Mouse (Mus musculus): ENCODE data around the gene Fgfr2. TPM values are rescaled to one million over a fixed set of nuclear protein-coding genes. Genes with fewer than 3 reads are reported as not detected.

The Fgfr2 gene
- total RNA-seq, 1 experiment = 37.5 TPM

GRCm38 (mm10) chr7:132637292-132637691 lies 485.9 kb downstream of the Fgfr2 start:
- H3K4me1 ChIP-seq (ENCODE audit: control insufficient read depth in 2 of 2, insufficient read depth in 2 of 2, low read length in 2 of 2, poor library complexity in 1 of 2) = no peaks in the 10 kb centered on the region
- TF ChIP-seq ZNF384 (IDR thresholded peaks at IDR 0.05; ENCODE audit: low read depth, low read length) (no peak), CHD2 (IDR thresholded peaks at IDR 0.05; ENCODE audit: low read depth, low read length) (no peak), MAFK (IDR thresholded peaks at IDR 0.05; ENCODE audit: insufficient read depth, low read depth, low read length) (no peak), ZC3H11A (IDR thresholded peaks at IDR 0.05; ENCODE audit: borderline replicate concordance, low read depth, low read length) (no peak), HCFC1 (IDR thresholded peaks at IDR 0.05; ENCODE audit: borderline replicate concordance, insufficient read depth, low read length) (no peak)
- DNase-seq (ENCODE audit: low read depth, low spot score) = no peak
- H3K4me3 ChIP-seq (ENCODE audit: insufficient read depth in 1 of 2, low read depth in 1 of 2, low read length in 2 of 2, poor library complexity in 1 of 2, severe bottlenecking in 1 of 2) = no peak overlapping the region
- H3K9ac ChIP-seq (ENCODE audit: insufficient read depth, low read depth, low read length, poor library complexity, severe bottlenecking) = no peak overlapping the region
- H3K27ac ChIP-seq (ENCODE audit: insufficient read depth, low read depth, low read length, poor library complexity, severe bottlenecking) = no peak overlapping the region
- H3K9me3 ChIP-seq (ENCODE audit: control insufficient read depth, insufficient read depth, low read depth, low read length) = no peaks in the 10 kb centered on the region
- in situ Hi-C loops (cut with MboI; ENCODE audit: low sequenced_read_pairs in 2 of 2, unreplicated experiment in 2 of 2) = no loop called here
- no peaks in the 10 kb centered on the region for H3K36me3 ChIP-seq (ENCODE audit: control insufficient read depth, insufficient read depth, low read length, poor library complexity, severe bottlenecking)

GRCm38 (mm10) chr7:132631313-132631712 lies 491.8 kb downstream of the Fgfr2 start:
- no peak overlapping the region for H3K9ac ChIP-seq (ENCODE audit: insufficient read depth, low read depth, low read length, poor library complexity, severe bottlenecking)
- H3K36me3 ChIP-seq (ENCODE audit: control insufficient read depth, insufficient read depth, low read length, poor library complexity, severe bottlenecking) = no peaks in the 10 kb centered on the region
- no peak overlapping the region for H3K4me3 ChIP-seq (ENCODE audit: insufficient read depth in 1 of 2, low read depth in 1 of 2, low read length in 2 of 2, poor library complexity in 1 of 2, severe bottlenecking in 1 of 2)
- no peaks in the 10 kb centered on the region; a peak in 1 of 4 replicates for H3K4me1 ChIP-seq (ENCODE audit: control insufficient read depth in 2 of 2, insufficient read depth in 2 of 2, low read length in 2 of 2, poor library complexity in 1 of 2)
- no peak for DNase-seq (ENCODE audit: low read depth, low spot score)
- H3K27ac ChIP-seq (ENCODE audit: insufficient read depth, low read depth, low read length, poor library complexity, severe bottlenecking) = no peak overlapping the region
- TF ChIP-seq ZNF384 (IDR thresholded peaks at IDR 0.05; ENCODE audit: low read depth, low read length) (no peak), MAFK (IDR thresholded peaks at IDR 0.05; ENCODE audit: insufficient read depth, low read depth, low read length) (no peak)
- no peaks in the 10 kb centered on the region for H3K9me3 ChIP-seq (ENCODE audit: control insufficient read depth, insufficient read depth, low read depth, low read length)
- in situ Hi-C loops (cut with MboI; ENCODE audit: low sequenced_read_pairs in 2 of 2, unreplicated experiment in 2 of 2) = no loop called here

- no peaks in the 10 kb centered on the region; a peak in 1 of 4 replicates for H3K4me1 ChIP-seq (ENCODE audit: control insufficient read depth in 2 of 2, insufficient read depth in 2 of 2, low read length in 2 of 2, poor library complexity in 1 of 2)
- H3K36me3 ChIP-seq (ENCODE audit: control insufficient read depth, insufficient read depth, low read length, poor library complexity, severe bottlenecking) = no peaks in the 10 kb centered on the region
- H3K27ac ChIP-seq (ENCODE audit: insufficient read depth, low read depth, low read length, poor library complexity, severe bottlenecking) = no peak overlapping the region
- in situ Hi-C loops (cut with MboI; ENCODE audit: low sequenced_read_pairs in 2 of 2, unreplicated experiment in 2 of 2) = no loop called here
- no peaks in the 10 kb centered on the region for H3K9me3 ChIP-seq (ENCODE audit: control insufficient read depth, insufficient read depth, low read depth, low read length)
- no peak for DNase-seq (ENCODE audit: low read depth, low spot score)
- no peak overlapping the region for H3K4me3 ChIP-seq (ENCODE audit: insufficient read depth in 1 of 2, low read depth in 1 of 2, low read length in 2 of 2, poor library complexity in 1 of 2, severe bottlenecking in 1 of 2)
- no peak for TF ChIP-seq ZNF384 (IDR thresholded peaks at IDR 0.05; ENCODE audit: low read depth, low read length)
- TF ChIP-seq MAFK (IDR thresholded peaks at IDR 0.05; ENCODE audit: insufficient read depth, low read depth, low read length) = no peak
- TF ChIP-seq CHD2 (IDR thresholded peaks at IDR 0.05; ENCODE audit: low read depth, low read length) = no peak
- no peak for TF ChIP-seq ZC3H11A (IDR thresholded peaks at IDR 0.05; ENCODE audit: borderline replicate concordance, low read depth, low read length)
- TF ChIP-seq HCFC1 (IDR thresholded peaks at IDR 0.05; ENCODE audit: borderline replicate concordance, insufficient read depth, low read length) = no peak
- H3K9ac ChIP-seq (ENCODE audit: insufficient read depth, low read depth, low read length, poor library complexity, severe bottlenecking) = no peak overlapping the region
Measured at GRCm38 (mm10) chr7:132627448-132627847, 495.7 kb downstream of the Fgfr2 start.

GRCm38 (mm10) chr7:132626174-132626573 lies 497.0 kb downstream of the Fgfr2 start:
- in situ Hi-C loops (cut with MboI; ENCODE audit: low sequenced_read_pairs in 2 of 2, unreplicated experiment in 2 of 2) = no loop called here
- no peaks in the 10 kb centered on the region; a peak in 1 of 4 replicates for H3K4me1 ChIP-seq (ENCODE audit: control insufficient read depth in 2 of 2, insufficient read depth in 2 of 2, low read length in 2 of 2, poor library complexity in 1 of 2)
- TF ChIP-seq CHD2 (IDR thresholded peaks at IDR 0.05; ENCODE audit: low read depth, low read length) = no peak
- no peak for TF ChIP-seq ZC3H11A (IDR thresholded peaks at IDR 0.05; ENCODE audit: borderline replicate concordance, low read depth, low read length)
- no peak for TF ChIP-seq HCFC1 (IDR thresholded peaks at IDR 0.05; ENCODE audit: borderline replicate concordance, insufficient read depth, low read length)
- no peak for TF ChIP-seq ZNF384 (IDR thresholded peaks at IDR 0.05; ENCODE audit: low read depth, low read length)
- TF ChIP-seq MAFK (IDR thresholded peaks at IDR 0.05; ENCODE audit: insufficient read depth, low read depth, low read length) = no peak

GRCm38 (mm10) chr7:132624161-132624560 lies 499.0 kb downstream of the Fgfr2 start:
- in situ Hi-C loops (cut with MboI; ENCODE audit: low sequenced_read_pairs in 2 of 2, unreplicated experiment in 2 of 2) = no loop called here
- H3K27ac ChIP-seq (ENCODE audit: insufficient read depth, low read depth, low read length, poor library complexity, severe bottlenecking) = no peak overlapping the region
- no peaks in the 10 kb centered on the region for H3K9me3 ChIP-seq (ENCODE audit: control insufficient read depth, insufficient read depth, low read depth, low read length)
- no peaks in the 10 kb centered on the region for H3K4me1 ChIP-seq (ENCODE audit: control insufficient read depth in 2 of 2, insufficient read depth in 2 of 2, low read length in 2 of 2, poor library complexity in 1 of 2)
- no peak overlapping the region for H3K9ac ChIP-seq (ENCODE audit: insufficient read depth, low read depth, low read length, poor library complexity, severe bottlenecking)
- H3K4me3 ChIP-seq (ENCODE audit: insufficient read depth in 1 of 2, low read depth in 1 of 2, low read length in 2 of 2, poor library complexity in 1 of 2, severe bottlenecking in 1 of 2) = no peak overlapping the region
- H3K36me3 ChIP-seq (ENCODE audit: control insufficient read depth, insufficient read depth, low read length, poor library complexity, severe bottlenecking) = no peaks in the 10 kb centered on the region
- DNase-seq (ENCODE audit: low read depth, low spot score) = no peak
- TF ChIP-seq CHD2 (IDR thresholded peaks at IDR 0.05; ENCODE audit: low read depth, low read length) (no peak), MAFK (IDR thresholded peaks at IDR 0.05; ENCODE audit: insufficient read depth, low read depth, low read length) (no peak), ZNF384 (IDR thresholded peaks at IDR 0.05; ENCODE audit: low read depth, low read length) (no peak), ZC3H11A (IDR thresholded peaks at IDR 0.05; ENCODE audit: borderline replicate concordance, low read depth, low read length) (no peak), HCFC1 (IDR thresholded peaks at IDR 0.05; ENCODE audit: borderline replicate concordance, insufficient read depth, low read length) (no peak)

More at GRCm38 (mm10) chr7:132626174-132626573, 497.0 kb downstream of the Fgfr2 start:
- no peak for DNase-seq (ENCODE audit: low read depth, low spot score)
- Histone ChIP-seq H3K36me3 (ENCODE audit: control insufficient read depth, insufficient read depth, low read length, poor library complexity, severe bottlenecking) (no peaks in the 10 kb centered on the region), H3K9ac (ENCODE audit: insufficient read depth, low read depth, low read length, poor library complexity, severe bottlenecking) (no peak overlapping the region), H3K9me3 (ENCODE audit: control insufficient read depth, insufficient read depth, low read depth, low read length) (no peaks in the 10 kb centered on the region), H3K27ac (ENCODE audit: insufficient read depth, low read depth, low read length, poor library complexity, severe bottlenecking) (no peak overlapping the region), H3K4me3 (ENCODE audit: insufficient read depth in 1 of 2, low read depth in 1 of 2, low read length in 2 of 2, poor library complexity in 1 of 2, severe bottlenecking in 1 of 2) (no peak overlapping the region)
